Mouse (Mus musculus) ES-Bruce4 (cell line): ENCODE measurements around the gene Zc3hc1.

ENCODE experiments used
- EP300 ChIP-seq: IDR thresholded peaks from 2 replicates; pipeline ENCODE4 v1.6.1; 2011; ENCODE audit warnings: low read depth, low read length; ENCODE audit not compliant: insufficient read depth
- POLR2A ChIP-seq: IDR thresholded peaks from one replicate; pipeline ENCODE4 v1.8.1; 2011; ENCODE audit warnings: low read length; ENCODE audit not compliant: insufficient read depth

- TF ChIP-seq EP300 (no peak), POLR2A (no peak)
These were observed 15.9 kb downstream of the Zc3hc1 start for GRCm38 (mm10) chr6:30374731-30375510.
